Mouse (Mus musculus) limb, embryonic 11.5 days (tissue): Measurements from ENCODE around the gene Cyren. TPM values are rescaled to one million over a fixed set of nuclear protein-coding genes. Genes with fewer than 3 reads are reported as not detected.

Experiments used
- ATAC-seq: fragments of 200-750 bp; cut with Nextera tagmentation; 2 replicates; pipeline ENCODE4 v1.8.0; 2017; ENCODE audit warnings: low read depth; ENCODE audit not compliant: insufficient number of reproducible peaks, low FRiP score, low TSS enrichment
- DNase-seq: peaks from one replicate; pipeline ENCODE4 v3.0.0-alpha.2; 2015; ENCODE audit warnings: low spot score
- H3K27ac ChIP-seq: fragments of 300-500 bp; sonication (generic); replicated peaks from 2 replicates; pipeline ENCODE4 v1.5.1; 2014; ENCODE audit warnings: low read depth, mild to moderate bottlenecking, low read length
- H3K27me3 ChIP-seq: fragments of 300-500 bp; sonication (generic); 2 replicates; pipeline ENCODE4 v1.6.1; 2014; ENCODE audit warnings: mild to moderate bottlenecking, low read length, mixed read lengths; ENCODE audit not compliant: control insufficient read depth, insufficient read depth
- H3K36me3 ChIP-seq: fragments of 300-500 bp; sonication (generic); 2 replicates; pipeline ENCODE4 v1.6.1; 2014; ENCODE audit warnings: mild to moderate bottlenecking, low read length, moderate library complexity, mixed read lengths; ENCODE audit not compliant: control insufficient read depth, insufficient read depth
- H3K4me1 ChIP-seq: fragments of 300-500 bp; sonication (generic); 2 replicates; pipeline ENCODE4 v1.6.1; 2014; ENCODE audit warnings: low read length, mixed read lengths; ENCODE audit not compliant: control insufficient read depth, insufficient read depth
- H3K4me2 ChIP-seq: fragments of 300-500 bp; sonication (generic); 2 replicates; pipeline ENCODE4 v1.6.1; 2014; ENCODE audit warnings: low read depth, mild to moderate bottlenecking, moderate library complexity; ENCODE audit not compliant: severe bottlenecking
- H3K4me3 ChIP-seq: fragments of 300-500 bp; sonication (generic); 2 replicates; pipeline ENCODE4 v1.5.1; 2014; ENCODE audit warnings: low read depth, low read length
- H3K9ac ChIP-seq: fragments of 300-500 bp; sonication (generic); 2 replicates; pipeline ENCODE4 v1.6.1; 2014; ENCODE audit warnings: mild to moderate bottlenecking, low read length
- H3K9me3 ChIP-seq: fragments of 300-500 bp; sonication (generic); 2 replicates; pipeline ENCODE4 v1.6.1; 2016; ENCODE audit warnings: low read length; ENCODE audit not compliant: control insufficient read depth
- WGBS: fragments of 180-500 bp; shearing (Covaris S2); extraction: QIAGEN DNeasy Blood & Tissue Kit; methylation state at CpG from one replicate; pipeline ENCODE4 v1.1.7; 2014; 5-methylcytosine and 5-hydroxymethylcytosine counted together
- polyA plus RNA-seq: library from polyadenylated mRNA; unstranded; fragments of >200 nt; fragmentation: Nextera tagmentation; extraction: Ambion mirVana; gene quantifications from 2 replicates; pipeline ENCODE4 v1.2.1, GENCODE M21; 2014

The Cyren gene
- polyA plus RNA-seq, 1 experiment from 2014 or later, result 15.2 TPM

DNA sequence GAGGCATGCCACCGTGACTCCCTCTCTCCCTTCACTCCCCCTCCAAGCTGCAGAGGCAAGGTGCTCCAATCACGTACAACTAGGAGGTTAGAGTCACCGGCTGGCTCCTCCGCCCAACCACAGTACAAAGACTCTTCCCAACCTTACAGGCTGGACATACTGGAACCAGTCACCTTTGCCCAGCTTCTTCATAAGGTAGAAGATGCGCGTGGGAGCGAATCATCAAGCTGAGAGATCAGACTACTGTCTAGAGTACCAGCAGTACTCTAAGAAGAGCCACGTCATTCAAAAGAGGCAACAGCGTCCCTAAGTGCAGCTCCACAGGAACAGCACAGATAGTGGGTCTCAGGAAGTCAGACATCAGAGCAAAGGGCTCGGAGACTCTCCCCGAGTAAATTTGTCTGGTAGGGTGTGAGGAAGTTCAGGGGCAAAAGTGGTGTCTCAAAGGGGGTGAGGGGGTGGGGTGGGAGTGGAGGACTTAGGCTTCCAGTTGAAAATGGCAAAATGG, 16.3 kb downstream of the Cyren start:
- Histone ChIP-seq H3K27ac (no peak overlapping the region), H3K27me3 (no peaks in the 10 kb centered on the region), H3K36me3 (no peaks in the 10 kb centered on the region), H3K4me2 (no peak overlapping the region), H3K4me3 (no peak overlapping the region), H3K4me1 (no peaks in the 10 kb centered on the region; the same call in 1 of the 2 replicates), H3K9ac (no peak overlapping the region), H3K9me3 (no peaks in the 10 kb centered on the region)
- DNase-seq, result no peak
- ATAC-seq, result no peak
- 93% methylated on average over 11 of the region's 11 CpGs for WGBS

DNA sequence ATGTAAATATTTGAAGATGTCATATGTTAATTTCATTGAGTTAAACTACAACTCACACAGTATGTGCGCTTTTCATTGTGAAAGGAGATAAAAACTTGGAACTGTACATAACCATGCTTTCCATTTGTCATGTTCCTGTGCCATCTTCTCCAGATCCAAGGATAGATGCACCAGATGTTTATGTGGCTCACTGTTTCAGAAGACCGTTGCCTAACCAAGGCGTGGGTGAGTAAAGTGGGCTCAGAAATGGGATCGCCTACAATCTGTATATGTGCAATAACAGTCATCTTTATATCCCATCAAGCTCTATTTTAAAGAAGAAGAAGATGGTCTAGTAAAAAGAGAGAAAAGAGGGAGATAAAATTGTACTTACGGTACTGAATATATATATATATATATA, 45.5 kb downstream of the Cyren start:
- H3K4me1 ChIP-seq, result no peaks in the 10 kb centered on the region
- WGBS, result 96% methylated on average over 5 of the region's 5 CpGs
- H3K27ac ChIP-seq, result no peak overlapping the region
- no peaks in the 10 kb centered on the region for H3K36me3 ChIP-seq
- H3K4me2 ChIP-seq, result no peak overlapping the region
- no peaks in the 10 kb centered on the region for H3K27me3 ChIP-seq
- no peaks in the 10 kb centered on the region for H3K9me3 ChIP-seq
- DNase-seq (no peak), ATAC-seq (no peak)
- H3K4me3 ChIP-seq, result no peak overlapping the region
- H3K9ac ChIP-seq, result no peak overlapping the region

DNA sequence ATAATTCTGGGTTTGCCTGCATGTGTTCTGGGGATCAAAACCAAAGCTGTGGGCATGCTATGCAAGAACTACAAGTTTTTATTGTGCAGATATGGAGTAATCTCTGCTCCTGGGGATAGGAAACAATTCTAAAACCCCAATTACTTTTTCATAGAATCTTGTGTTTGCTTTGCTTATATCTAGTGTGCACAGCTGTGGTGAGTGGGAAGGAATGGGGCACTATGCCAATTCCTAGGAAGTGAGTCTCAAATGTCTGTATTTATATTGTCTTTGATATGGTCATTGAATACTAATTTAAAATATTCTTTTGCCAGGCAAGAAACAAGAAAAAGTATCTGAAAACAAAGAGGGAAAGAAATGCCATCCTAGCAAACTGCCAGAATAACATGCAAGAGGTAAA, 53.5 kb downstream of the Cyren start:
- H3K9ac ChIP-seq, result no peak overlapping the region
- no peak overlapping the region for H3K4me2 ChIP-seq
- H3K9me3 ChIP-seq, result no peaks in the 10 kb centered on the region
- no peaks in the 10 kb centered on the region for H3K27me3 ChIP-seq
- no peak for DNase-seq
- H3K4me3 ChIP-seq, result no peak overlapping the region
- no peak overlapping the region for H3K27ac ChIP-seq
- H3K36me3 ChIP-seq, result no peaks in the 10 kb centered on the region
- H3K4me1 ChIP-seq, result no peaks in the 10 kb centered on the region
- ATAC-seq, result no peak

Other genes with a start within 250 kb of the Cyren start
- 5.6 and 6.1 TPM in 2 replicates for gene Agbl3, start 97.6 kb downstream of the Cyren start, polyA plus RNA-seq
- 1.3 and 1.6 TPM in 2 replicates for gene Tmem140, start 14.9 kb downstream of the Cyren start, polyA plus RNA-seq
- 10.3 and 10.9 TPM in 2 replicates for gene Wdr91, start 32.8 kb upstream of the Cyren start, polyA plus RNA-seq
- not detected in 2 replicates for gene Stra8, start 42.1 kb upstream of the Cyren start, polyA plus RNA-seq
- 0.52 TPM in 2 replicates for gene Slc23a4, start 110.3 kb upstream of the Cyren start, polyA plus RNA-seq